Mouse (Mus musculus): ENCODE measurements around the gene Tpst2. TPM values are rescaled to one million over a fixed set of nuclear protein-coding genes. Genes with fewer than 3 reads are reported as not detected.
A peak's percentile ranks its signal among the peaks of the same experiment; 100 is the strongest.

Tpst2 gene
- total and polyA plus RNA-seq, 3 experiments, result 36.9 to 43.6 (median 38.3) TPM

- Histone ChIP-seq H3K27me3 (ENCODE audit: control insufficient read depth, insufficient read depth, low read length) (no peaks in the 10 kb centered on the region), H3K79me2 (replicated peaks; ENCODE audit: control insufficient read depth, insufficient read depth, low read length) (no peaks in the 10 kb centered on the region), H3K4me3 (no peak overlapping the region), H3K27ac (peak overlapping the region; percentile 31), H3K36me3 (ENCODE audit: control insufficient read depth, insufficient read depth, low read length) (no peaks in the 10 kb centered on the region), H3K9ac (ENCODE audit: low read depth, low read length) (no peak overlapping the region), H3K4me1 (ENCODE audit: control insufficient read depth, insufficient read depth, low read length) (no peaks in the 10 kb centered on the region)
- TF ChIP-seq CTCF (IDR thresholded peaks at IDR 0.05) (no peak), EP300 (IDR thresholded peaks at IDR 0.05; ENCODE audit: insufficient read depth, low read depth, low read length) (no peak), POLR2A (IDR thresholded peaks at IDR 0.05; ENCODE audit: insufficient read depth, low read depth, low read length) (no peak)
- WGBS, result 55% methylated on average over 6 of the region's 6 CpGs
- DNase-seq, result no peak
- intact Hi-C loops (cut with DNase I), result no loop called here
These were observed 79.0 kb downstream of the Tpst2 start for GRCm38 (mm10) chr5:112355493-112355892.

- H3K27me3 ChIP-seq (ENCODE audit: control insufficient read depth, insufficient read depth, low read length), result no peaks in the 10 kb centered on the region
- H3K4me3 ChIP-seq, result no peak within 1 kb of the TSS
- 64% methylated on average over 13 of the region's 13 CpGs for WGBS
- no peak for DNase-seq
- TF ChIP-seq EP300 (IDR thresholded peaks at IDR 0.05; ENCODE audit: insufficient read depth, low read depth, low read length), result no peak
- TF ChIP-seq POLR2A (IDR thresholded peaks at IDR 0.05; ENCODE audit: insufficient read depth, low read depth, low read length), result no peak
- H3K27ac ChIP-seq, result peak within 1 kb of the TSS; percentile 31
- H3K79me2 ChIP-seq (replicated peaks; ENCODE audit: control insufficient read depth, insufficient read depth, low read length), result no peaks in the 10 kb centered on the region
- H3K36me3 ChIP-seq (ENCODE audit: control insufficient read depth, insufficient read depth, low read length), result no peaks in the 10 kb centered on the region
- intact Hi-C loops (cut with DNase I), result no loop called here
- H3K4me1 ChIP-seq (ENCODE audit: control insufficient read depth, insufficient read depth, low read length), result no peaks in the 10 kb centered on the region
- H3K9ac ChIP-seq (ENCODE audit: low read depth, low read length), result no peak within 1 kb of the TSS
These were observed 79.4 kb downstream of the Tpst2 start, which contains the start of gene Gm6583 for GRCm38 (mm10) chr5:112355910-112356309. Gm6583 (minus strand) TSS chr5:112356033.

- Histone ChIP-seq H3K9ac (ENCODE audit: low read depth, low read length) (no peak overlapping the region), H3K79me2 (replicated peaks; ENCODE audit: control insufficient read depth, insufficient read depth, low read length) (no peaks in the 10 kb centered on the region), H3K27me3 (ENCODE audit: control insufficient read depth, insufficient read depth, low read length) (no peaks in the 10 kb centered on the region), H3K4me1 (ENCODE audit: control insufficient read depth, insufficient read depth, low read length) (no peaks in the 10 kb centered on the region), H3K36me3 (ENCODE audit: control insufficient read depth, insufficient read depth, low read length) (no peaks in the 10 kb centered on the region), H3K27ac (no peak overlapping the region; the same call in 1 of the 2 replicates), H3K4me3 (no peak overlapping the region)
- DNase-seq, result peak; percentile 44 to 48
- WGBS, result 61% methylated on average over 9 of the region's 9 CpGs
- intact Hi-C loops (cut with DNase I), result no loop called here
- TF ChIP-seq EP300 (IDR thresholded peaks at IDR 0.05; ENCODE audit: insufficient read depth, low read depth, low read length) (no peak), CTCF (IDR thresholded peaks at IDR 0.05) (no peak), POLR2A (IDR thresholded peaks at IDR 0.05; ENCODE audit: insufficient read depth, low read depth, low read length) (no peak)
These were observed 79.8 kb downstream of the Tpst2 start for GRCm38 (mm10) chr5:112356322-112356721.

GRCm38 (mm10) chr5:112359520-112359919, 83.0 kb downstream of the Tpst2 start:
- H3K27me3 ChIP-seq (ENCODE audit: control insufficient read depth, insufficient read depth, low read length), result no peaks in the 10 kb centered on the region
- H3K4me1 ChIP-seq (ENCODE audit: control insufficient read depth, insufficient read depth, low read length), result no peaks in the 10 kb centered on the region
- DNase-seq, result no peak
- H3K36me3 ChIP-seq (ENCODE audit: control insufficient read depth, insufficient read depth, low read length), result no peaks in the 10 kb centered on the region
- no peaks in the 10 kb centered on the region for H3K79me2 ChIP-seq (replicated peaks; ENCODE audit: control insufficient read depth, insufficient read depth, low read length)
- H3K9ac ChIP-seq (ENCODE audit: low read depth, low read length), result no peak overlapping the region
- TF ChIP-seq EP300 (IDR thresholded peaks at IDR 0.05; ENCODE audit: insufficient read depth, low read depth, low read length) (no peak), CTCF (IDR thresholded peaks at IDR 0.05) (no peak), POLR2A (IDR thresholded peaks at IDR 0.05; ENCODE audit: insufficient read depth, low read depth, low read length) (no peak)
- WGBS, result 71% methylated on average over 4 of the region's 4 CpGs
- H3K4me3 ChIP-seq, result no peak overlapping the region
- intact Hi-C loops (cut with DNase I), result no loop called here
- no peak overlapping the region for H3K27ac ChIP-seq

GRCm38 (mm10) chr5:112360077-112360476, 83.6 kb downstream of the Tpst2 start:
- Histone ChIP-seq H3K36me3 (ENCODE audit: control insufficient read depth, insufficient read depth, low read length) (no peaks in the 10 kb centered on the region), H3K9ac (ENCODE audit: low read depth, low read length) (no peak overlapping the region)
- 100% methylated on average over 3 of the region's 3 CpGs for WGBS

GRCm38 (mm10) chr5:112364184-112364797, 87.8 kb downstream of the Tpst2 start:
- TF ChIP-seq EP300 (IDR thresholded peaks at IDR 0.05; ENCODE audit: insufficient read depth, low read depth, low read length) (no peak), CTCF (IDR thresholded peaks at IDR 0.05) (no peak), POLR2A (IDR thresholded peaks at IDR 0.05; ENCODE audit: insufficient read depth, low read depth, low read length) (no peak)
- Histone ChIP-seq H3K27me3 (ENCODE audit: control insufficient read depth, insufficient read depth, low read length) (no peaks in the 10 kb centered on the region), H3K79me2 (replicated peaks; ENCODE audit: control insufficient read depth, insufficient read depth, low read length) (no peaks in the 10 kb centered on the region), H3K4me3 (no peak overlapping the region), H3K4me1 (ENCODE audit: control insufficient read depth, insufficient read depth, low read length) (no peaks in the 10 kb centered on the region), H3K27ac (no peak overlapping the region), H3K36me3 (ENCODE audit: control insufficient read depth, insufficient read depth, low read length) (no peaks in the 10 kb centered on the region), H3K9ac (ENCODE audit: low read depth, low read length) (no peak overlapping the region)
- intact Hi-C loops (cut with DNase I), result no loop called here
- 80% methylated on average over 10 of the region's 10 CpGs for WGBS
- DNase-seq, result no peak

More at GRCm38 (mm10) chr5:112360077-112360476, 83.6 kb downstream of the Tpst2 start:
- H3K79me2 ChIP-seq (replicated peaks; ENCODE audit: control insufficient read depth, insufficient read depth, low read length), result no peaks in the 10 kb centered on the region
- no peaks in the 10 kb centered on the region for H3K4me1 ChIP-seq (ENCODE audit: control insufficient read depth, insufficient read depth, low read length)
- H3K27me3 ChIP-seq (ENCODE audit: control insufficient read depth, insufficient read depth, low read length), result no peaks in the 10 kb centered on the region
- intact Hi-C loops (cut with DNase I), result no loop called here
- no peak for TF ChIP-seq CTCF (IDR thresholded peaks at IDR 0.05)
- no peak for TF ChIP-seq EP300 (IDR thresholded peaks at IDR 0.05; ENCODE audit: insufficient read depth, low read depth, low read length)
- no peak for TF ChIP-seq POLR2A (IDR thresholded peaks at IDR 0.05; ENCODE audit: insufficient read depth, low read depth, low read length)
- no peak overlapping the region for H3K4me3 ChIP-seq
- no peak for DNase-seq
- no peak overlapping the region for H3K27ac ChIP-seq

Other genes with a start within 250 kb of the Tpst2 start
- 1 to 10 TPM; 5.3 to 7.1 TPM for gene Cryba4, start 24.2 kb upstream of the Tpst2 start, total RNA-seq (2021)
- gene Cryba4, start 24.2 kb upstream of the Tpst2 start, polyA plus RNA-seq (2012; rRNA removed), result 14.4 and 33.8 TPM in 2 replicates
- gene Crybb1, start 20.9 kb upstream of the Tpst2 start, total RNA-seq (2021), result 1 to 10 TPM; 1.5 to 3.3 TPM
- 2.1 and 2.3 TPM in 2 replicates for gene Crybb1, start 20.9 kb upstream of the Tpst2 start, polyA plus RNA-seq (2012; rRNA removed)
- 10 to 100 TPM; 17.6 to 19.4 TPM for gene Tfip11, start 49.7 kb downstream of the Tpst2 start, total RNA-seq (2021)
- gene Tfip11, start 49.7 kb downstream of the Tpst2 start, polyA plus RNA-seq (2012; rRNA removed), result 16.0 and 18.5 TPM in 2 replicates
- gene Srrd, start 66.3 kb downstream of the Tpst2 start, total RNA-seq (2021), result 1 to 10 TPM; 6.5 to 7.3 TPM
- gene Srrd, start 66.3 kb downstream of the Tpst2 start, polyA plus RNA-seq (2012; rRNA removed), result 23.4 and 28.4 TPM in 2 replicates
- 1 to 10 TPM; 8.0 to 8.5 TPM for gene Hps4, start 66.4 kb downstream of the Tpst2 start, total RNA-seq (2021)
- 15.5 and 15.9 TPM in 2 replicates for gene Hps4, start 66.4 kb downstream of the Tpst2 start, polyA plus RNA-seq (2012; rRNA removed)
- under 1 TPM in 1 of 2 experiments, not detected in 1; 0.10 TPM for gene Gm6583, start 79.3 kb downstream of the Tpst2 start, total RNA-seq (2021)
- 0.04 TPM in 1 of 2 replicates, not detected in the other for gene Gm6583, start 79.3 kb downstream of the Tpst2 start, polyA plus RNA-seq (2012; rRNA removed)
- gene Asphd2, start 118.2 kb downstream of the Tpst2 start, total RNA-seq (2021), result under 1 TPM; 0.50 to 0.89 TPM
- 0.88 and 1.00 TPM in 2 replicates for gene Asphd2, start 118.2 kb downstream of the Tpst2 start, polyA plus RNA-seq (2012; rRNA removed)
- gene Gm6588, start 172.7 kb downstream of the Tpst2 start, total RNA-seq (2021), result not detected
- gene Gm6588, start 172.7 kb downstream of the Tpst2 start, polyA plus RNA-seq (2012; rRNA removed), result not detected in 2 replicates